Mouse (Mus musculus) liver, embryonic 14.5 days (tissue): Measurements from ENCODE around the gene Prr23a3.

ENCODE experiments used
- CTCF ChIP-seq: IDR thresholded peaks from 2 replicates; pipeline ENCODE4 v1.5.1; 2016; ENCODE audit warnings: antibody characterized with exemption, low read depth, control low read depth
- EP300 ChIP-seq: IDR thresholded peaks from 2 replicates; pipeline ENCODE4 v1.6.1; 2016; ENCODE audit warnings: antibody characterized with exemption, low read depth

DNA sequence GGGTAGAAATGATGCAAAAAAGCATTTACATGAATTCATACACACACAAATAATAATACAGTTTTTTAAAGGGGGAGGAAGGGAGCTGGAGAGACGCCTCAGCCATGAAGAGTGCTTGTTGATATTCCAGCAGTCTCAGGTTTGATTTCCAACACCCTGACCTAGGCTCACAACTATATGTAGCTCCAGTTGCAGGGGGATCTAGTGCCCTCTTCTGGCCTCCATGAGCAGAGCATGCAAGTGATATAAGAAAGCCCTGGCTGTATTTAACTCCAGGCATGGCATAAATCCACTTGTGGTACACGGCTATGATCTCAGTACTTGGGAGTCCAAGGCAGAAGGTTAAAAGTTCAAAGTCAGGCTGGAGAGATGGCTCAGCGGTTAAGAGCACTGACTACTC, 1.1 kb upstream of the Prr23a3 start:
- 0 out of 2 replicates have a peak, but pooled peaks have one; percentile 16 for TF ChIP-seq CTCF
- TF ChIP-seq EP300, result no peak
